Mouse (Mus musculus) megakaryocyte, embryonic 14.5 days (primary cell): ENCODE measurements around the gene Smc1b. TPM values are rescaled to one million over a fixed set of nuclear protein-coding genes. Genes with fewer than 3 reads are reported as not detected.

Source experiments
- H3K27me3 ChIP-seq: replicated peaks from 2 replicates; pipeline ENCODE3; 2012; ENCODE audit warnings: inconsistent platforms
- H3K36me3 ChIP-seq: replicated peaks from 2 replicates; pipeline ENCODE3; 2012; ENCODE audit warnings: low read length, inconsistent platforms, mixed read lengths
- H3K4me1 ChIP-seq: 2 replicates; pipeline ENCODE4 v1.6.1; 2012; ENCODE audit warnings: inconsistent platforms
- H3K4me3 ChIP-seq: replicated peaks from 2 replicates; pipeline ENCODE3; 2012; ENCODE audit warnings: moderate library complexity, mild to moderate bottlenecking, inconsistent platforms
- H3K9me3 ChIP-seq: 2 replicates; pipeline ENCODE4 v1.6.1; 2012; ENCODE audit warnings: inconsistent platforms
- FLI1 ChIP-seq: IDR thresholded peaks from 2 replicates; pipeline ENCODE4 v1.6.1; 2012; ENCODE audit warnings: low read length, inconsistent platforms, mixed read lengths
- GATA1 ChIP-seq: IDR thresholded peaks from 3 replicates; pipeline ENCODE4 v1.6.1; 2012; ENCODE audit warnings: mixed read lengths, low read length, inconsistent platforms, borderline replicate concordance
- polyA plus RNA-seq: library from polyadenylated mRNA; stranded (reverse); fragments of >175 nt; gene quantifications from 2 replicates; pipeline ENCODE4 v1.2.3, GENCODE M21; 2012; ENCODE audit warnings: low replicate concordance; ENCODE audit not compliant: insufficient read depth

The Smc1b gene
- polyA plus RNA-seq, 1 experiment: not detected

DNA sequence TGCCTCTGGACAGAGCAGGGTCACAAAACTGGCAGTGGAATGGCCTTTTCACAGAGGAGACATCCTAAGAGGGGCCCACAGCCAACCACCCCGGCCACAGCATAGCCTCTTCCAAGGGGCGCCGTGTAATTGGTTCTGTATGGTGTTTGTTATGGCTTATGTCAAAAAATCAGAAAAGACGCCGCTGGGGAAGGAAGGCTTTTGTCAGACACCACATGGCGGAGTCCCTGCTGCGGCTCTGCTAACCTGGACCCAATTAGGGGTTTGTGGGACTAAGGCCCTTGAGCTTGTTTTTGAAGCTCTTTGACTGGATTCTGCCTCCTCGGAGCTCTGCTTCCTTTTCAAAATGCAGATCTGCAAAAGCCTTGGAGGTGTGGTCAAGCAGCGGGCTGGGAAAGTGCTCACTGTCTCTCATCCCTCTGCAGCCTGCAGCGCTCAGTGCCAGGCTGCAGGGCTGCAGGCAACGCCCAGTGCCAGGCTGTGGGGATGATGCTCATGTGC lies 34.7 kb upstream of the Smc1b start:
- Histone ChIP-seq H3K4me1 (no peaks in the 10 kb centered on the region), H3K36me3 (no peaks in the 10 kb centered on the region), H3K27me3 (peaks cover 38% of the 10 kb centered on the region), H3K4me3 (no peak overlapping the region), H3K9me3 (peaks cover 6% of the 10 kb centered on the region; the same call in 1 of the 2 replicates)
- TF ChIP-seq GATA1 (no peak), FLI1 (no peak)

GRCm38 (mm10) chr15:85162693-85163663 lies 31.2 kb upstream of the Smc1b start:
- Histone ChIP-seq H3K27me3 (peaks cover 36% of the 10 kb centered on the region), H3K4me1 (no peaks in the 10 kb centered on the region), H3K4me3 (no peak overlapping the region), H3K36me3 (no peaks in the 10 kb centered on the region), H3K9me3 (peaks cover 4% of the 10 kb centered on the region)
- TF ChIP-seq GATA1 (no peak), FLI1 (no peak)

GRCm38 (mm10) chr15:85161416-85161815 lies 29.7 kb upstream of the Smc1b start:
- Histone ChIP-seq H3K9me3 (peaks cover 12% of the 10 kb centered on the region), H3K27me3 (peaks cover 35% of the 10 kb centered on the region), H3K36me3 (no peaks in the 10 kb centered on the region), H3K4me1 (no peaks in the 10 kb centered on the region), H3K4me3 (no peak overlapping the region)
- TF ChIP-seq GATA1 (no peak), FLI1 (no peak)

DNA sequence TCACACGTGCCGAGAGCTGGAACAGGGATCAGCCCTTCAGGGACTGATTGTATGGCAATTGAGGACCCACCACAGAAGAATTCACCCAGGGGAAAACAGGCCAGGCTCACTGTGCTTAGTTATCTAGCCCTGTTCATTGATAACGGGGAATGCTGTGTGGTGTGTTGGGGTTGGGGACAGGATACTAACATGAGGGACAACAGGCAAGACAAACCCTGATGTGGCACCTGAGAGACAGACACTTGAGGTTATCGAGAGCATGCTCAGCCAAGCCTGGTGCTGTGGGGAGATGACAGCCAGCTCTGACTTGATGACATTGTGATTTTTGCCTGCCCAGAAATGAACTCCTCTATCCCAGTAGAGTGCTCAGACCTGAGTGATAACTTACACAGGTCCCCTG lies 24.4 kb upstream of the Smc1b start:
- no peak for TF ChIP-seq FLI1
- no peak for TF ChIP-seq GATA1
- Histone ChIP-seq H3K4me1 (no peaks in the 10 kb centered on the region), H3K36me3 (no peaks in the 10 kb centered on the region), H3K27me3 (peaks cover 41% of the 10 kb centered on the region), H3K4me3 (no peak overlapping the region), H3K9me3 (peaks cover 12% of the 10 kb centered on the region)

- no peak for TF ChIP-seq GATA1
- TF ChIP-seq FLI1: no peak
- Histone ChIP-seq H3K4me1 (no peaks in the 10 kb centered on the region), H3K27me3 (peaks cover 44% of the 10 kb centered on the region), H3K36me3 (no peaks in the 10 kb centered on the region), H3K9me3 (peaks cover 12% of the 10 kb centered on the region), H3K4me3 (no peak overlapping the region)
Observed at GRCm38 (mm10) chr15:85154091-85154490, 22.3 kb upstream of the Smc1b start.

DNA sequence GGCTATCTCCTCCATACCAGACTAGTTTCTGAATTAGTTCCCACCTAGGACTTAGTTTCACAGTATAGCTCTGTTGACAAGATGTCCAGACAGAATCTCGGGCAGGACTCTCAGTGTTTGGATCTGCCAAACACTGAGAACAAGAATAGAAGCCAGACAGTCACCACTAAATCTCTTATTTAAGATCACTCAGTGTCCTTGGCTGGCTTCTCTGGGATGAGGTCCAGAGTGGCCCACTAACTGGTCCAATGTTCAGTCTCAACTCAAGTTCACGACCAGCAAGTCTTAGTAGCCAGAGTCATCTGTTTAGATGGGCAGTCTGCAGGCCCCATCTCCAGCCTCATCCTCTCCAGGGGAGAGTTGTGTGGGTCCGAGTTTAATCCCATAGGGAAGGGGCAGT lies 20.8 kb upstream of the Smc1b start:
- no peak for TF ChIP-seq GATA1
- TF ChIP-seq FLI1: no peak
- no peak overlapping the region for H3K4me3 ChIP-seq
- peaks cover 4% of the 10 kb centered on the region for H3K9me3 ChIP-seq
- H3K36me3 ChIP-seq: no peaks in the 10 kb centered on the region
- H3K27me3 ChIP-seq: peaks cover 49% of the 10 kb centered on the region
- H3K4me1 ChIP-seq: no peaks in the 10 kb centered on the region

DNA sequence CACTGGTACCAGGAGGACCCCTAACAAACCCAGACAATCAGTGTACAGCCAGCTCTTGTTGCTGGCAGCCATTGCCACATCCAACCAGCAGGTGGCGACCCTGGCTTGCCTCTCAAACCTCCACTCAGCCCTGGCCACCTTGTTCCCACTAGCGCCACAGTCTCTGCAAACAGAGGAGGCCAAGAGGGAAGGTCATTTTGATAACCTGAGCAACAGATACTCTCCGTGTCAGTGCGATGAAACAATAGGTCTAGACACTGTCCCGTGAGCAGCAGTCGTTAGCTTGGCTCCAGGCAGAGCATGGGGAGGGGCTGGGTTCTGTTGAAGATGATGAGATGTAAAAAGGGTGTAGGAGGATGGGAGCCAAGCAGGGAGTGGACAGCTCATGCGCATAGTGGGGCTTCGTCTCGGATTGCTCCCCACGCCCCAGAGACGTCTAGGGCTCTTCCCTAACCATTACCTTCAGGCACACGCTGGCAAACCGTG lies 19.7 kb upstream of the Smc1b start:
- no peaks in the 10 kb centered on the region for H3K36me3 ChIP-seq
- TF ChIP-seq FLI1 (no peak), GATA1 (no peak)
- peaks cover 47% of the 10 kb centered on the region for H3K27me3 ChIP-seq

DNA sequence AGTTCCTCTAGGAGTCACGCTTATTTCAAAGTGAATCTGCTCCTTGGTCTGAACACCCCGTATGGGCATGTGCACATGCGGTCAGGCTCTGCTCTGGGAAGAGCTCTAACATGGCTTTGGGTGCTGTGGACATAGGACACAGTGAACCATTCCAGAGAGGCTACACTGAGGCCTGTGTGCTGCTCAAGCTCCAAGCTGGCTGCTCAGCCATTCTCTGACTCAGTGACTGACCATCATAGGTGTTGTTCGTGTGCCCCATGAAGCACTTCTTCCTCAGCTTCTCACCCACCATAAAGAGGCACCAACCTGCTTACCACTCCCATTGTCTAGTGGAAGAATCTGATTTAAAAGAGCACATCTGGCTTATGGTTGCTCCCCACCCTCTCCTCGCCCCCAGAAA lies 12.5 kb upstream of the Smc1b start:
- no peak overlapping the region for H3K4me3 ChIP-seq
- no peaks in the 10 kb centered on the region for H3K36me3 ChIP-seq
- H3K9me3 ChIP-seq: peaks cover 3% of the 10 kb centered on the region; the same call in 1 of the 2 replicates
- H3K4me1 ChIP-seq: no peaks in the 10 kb centered on the region
- TF ChIP-seq FLI1 (no peak), GATA1 (no peak)
- H3K27me3 ChIP-seq: peaks cover 39% of the 10 kb centered on the region

More for the DNA sequence above, 19.7 kb upstream of the Smc1b start:
- Histone ChIP-seq H3K4me3 (no peak overlapping the region), H3K9me3 (no peaks in the 10 kb centered on the region), H3K4me1 (no peaks in the 10 kb centered on the region)

- Histone ChIP-seq H3K36me3 (no peaks in the 10 kb centered on the region), H3K4me1 (no peaks in the 10 kb centered on the region), H3K4me3 (no peak overlapping the region), H3K9me3 (peaks cover 3% of the 10 kb centered on the region; the same call in 1 of the 2 replicates), H3K27me3 (peaks cover 43% of the 10 kb centered on the region)
- TF ChIP-seq GATA1 (no peak), FLI1 (no peak)
Observed at GRCm38 (mm10) chr15:85143747-85144146, 12.0 kb upstream of the Smc1b start.

DNA sequence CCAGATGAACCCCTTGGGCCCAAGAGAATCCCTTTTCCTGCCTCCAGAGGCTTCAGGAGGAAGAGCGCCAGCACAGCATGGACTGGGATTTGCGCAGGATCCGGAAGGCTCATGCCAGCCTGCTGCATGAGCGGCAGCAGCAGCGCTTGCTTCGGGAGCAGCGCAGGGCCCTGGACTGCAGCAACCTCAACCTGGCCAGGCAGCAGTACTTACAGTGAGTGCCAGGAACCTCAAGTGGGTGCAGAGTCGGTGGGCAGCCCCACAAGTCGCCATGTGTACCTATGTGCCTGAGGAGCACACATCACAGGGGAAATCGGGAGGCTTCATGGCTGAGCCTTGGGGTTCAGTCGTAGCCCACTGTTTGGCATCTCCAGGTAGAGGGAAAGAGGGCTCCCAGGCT lies 11.4 kb upstream of the Smc1b start:
- Histone ChIP-seq H3K4me1 (no peaks in the 10 kb centered on the region), H3K4me3 (no peak overlapping the region), H3K27me3 (peaks cover 41% of the 10 kb centered on the region), H3K9me3 (peaks cover 3% of the 10 kb centered on the region; the same call in 1 of the 2 replicates), H3K36me3 (no peaks in the 10 kb centered on the region)
- TF ChIP-seq FLI1 (no peak), GATA1 (no peak)
